ENCODE assay signal across 8 mouse cellular contexts in the genomic region with DNA sequence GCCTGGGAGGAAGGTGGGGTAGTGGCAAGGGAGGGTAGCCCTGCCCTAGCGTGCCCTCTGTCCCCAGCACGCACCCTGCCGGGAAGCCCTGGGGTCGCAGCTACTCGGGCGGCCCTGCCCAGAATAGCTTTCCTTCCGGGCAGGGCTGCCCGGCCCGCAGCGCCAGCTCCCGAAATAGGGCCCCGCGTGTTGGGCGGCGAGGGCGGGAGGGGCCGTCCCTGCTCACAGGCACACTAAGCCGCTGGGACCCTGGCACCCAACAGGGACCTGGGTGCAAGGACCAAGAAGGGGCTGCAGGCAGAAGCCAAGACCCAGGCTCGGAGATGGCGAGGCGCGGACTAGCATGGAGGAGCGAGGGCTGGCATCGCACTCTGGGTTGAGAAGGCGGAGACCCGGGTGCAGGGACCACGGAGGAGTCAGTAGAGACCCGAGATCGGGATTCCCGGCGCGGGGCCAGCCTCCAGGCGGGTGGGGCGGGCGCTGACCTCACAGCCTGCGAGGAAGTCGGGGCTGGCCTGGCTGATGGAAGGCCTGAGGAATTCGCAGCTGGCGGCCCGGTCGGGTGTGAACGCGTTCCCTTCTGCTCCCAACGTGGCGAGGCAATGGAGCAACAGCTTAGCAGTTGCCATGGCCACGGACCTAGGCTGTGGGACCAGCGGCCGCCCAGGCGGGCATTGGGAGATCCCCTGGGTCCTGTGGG. TPM values are rescaled to one million over a fixed set of nuclear protein-coding genes. Genes with fewer than 3 reads are reported as not detected.
A peak's percentile ranks its signal among the peaks of the same experiment; 100 is the strongest.
DNase-seq lines count a peak whose midpoint lies in the region; ATAC-seq and TF ChIP-seq lines count a peak whose summit lies in the region.

No protein-coding gene starts in this region.

- peak; percentile 85 for ATAC-seq in heart, embryonic 15.5 days (replicated peaks; ENCODE audit: insufficient number of reproducible peaks, insufficient read depth, low FRiP score, low read depth)
- peak; percentile 82 for ATAC-seq in kidney, postnatal 0 days (replicated peaks; ENCODE audit: low FRiP score, low read depth)

- no peaks in the 10 kb centered on the region for H3K36me3 ChIP-seq in heart, embryonic 15.5 days
- no peaks in the 10 kb centered on the region for H3K36me3 ChIP-seq in kidney, postnatal 0 days (ENCODE audit: insufficient read depth, low read length)

- H3K9me3 ChIP-seq in heart, embryonic 15.5 days (replicated peaks) = no peaks in the 10 kb centered on the region
- no peaks in the 10 kb centered on the region for H3K9me3 ChIP-seq in kidney, postnatal 0 days (replicated peaks; ENCODE audit: low read length)

- H3K9ac ChIP-seq in heart, embryonic 15.5 days = peak overlapping the region; percentile 45
- peak overlapping the region; percentile 43 for H3K9ac ChIP-seq in kidney, postnatal 0 days (ENCODE audit: low read depth, low read length)

- peak overlapping the region; percentile 78 for H3K4me2 ChIP-seq in heart, embryonic 15.5 days
- peak overlapping the region; percentile 55 for H3K4me2 ChIP-seq in kidney, postnatal 0 days (ENCODE audit: low read length)

- H3K27ac ChIP-seq in embryonic fibroblast, embryonic 13.5 days (ENCODE audit: insufficient read depth, low read length) = peak overlapping the region; percentile 66
- peak overlapping the region; percentile 69 for H3K27ac ChIP-seq in heart, embryonic 15.5 days
- peak overlapping the region; percentile 63 for H3K27ac ChIP-seq in kidney, postnatal 0 days

- peak overlapping the region; percentile 9; the same call in 1 of the 2 replicates for H3K4me3 ChIP-seq in embryonic fibroblast, embryonic 13.5 days (ENCODE audit: insufficient read depth, low read length)
- H3K4me3 ChIP-seq in heart, embryonic 15.5 days = peak overlapping the region; percentile 41
- peak overlapping the region; percentile 11 for H3K4me3 ChIP-seq in kidney, postnatal 0 days (replicated peaks; ENCODE audit: low read depth, low read length)

- DNase-seq in spleen, adult 18-20 months = peak; percentile 41 to 55
- no peak for DNase-seq in spleen, postnatal 10 days (ENCODE audit: low spot score in 2 of 2)
- DNase-seq in kidney, postnatal 0 days (ENCODE audit: low spot score) = peak; percentile 95
- peak; percentile 91 for DNase-seq in lung, postnatal 36 days
- peak; percentile 96 for DNase-seq in skeletal muscle tissue, adult 2 months (ENCODE audit: low read depth, low spot score)
- no peak for DNase-seq in layer of hippocampus, postnatal 25 days (ENCODE audit: extremely low spot score in 1 of 2, low spot score in 1 of 2)

- H3K27me3 ChIP-seq in heart, embryonic 15.5 days = no peaks in the 10 kb centered on the region
- H3K27me3 ChIP-seq in kidney, postnatal 0 days (ENCODE audit: insufficient read depth, low read length) = no peaks in the 10 kb centered on the region

- TF ChIP-seq CTCF in embryonic fibroblast, embryonic 13.5 days (IDR thresholded peaks at IDR 0.05; ENCODE audit: borderline replicate concordance, insufficient read depth, low read length) = 0 out of 2 replicates have a peak, but pooled peaks have one; percentile 20
- peak; percentile 21; the same call in 1 of the 2 replicates for TF ChIP-seq CTCF in kidney, postnatal 0 days (IDR thresholded peaks at IDR 0.05; ENCODE audit: low read depth)

- TF ChIP-seq POLR2A in embryonic fibroblast, embryonic 13.5 days (IDR thresholded peaks at IDR 0.05; ENCODE audit: low read depth, low read length) = peak; percentile 44; the same call in 1 of the 2 replicates

- WGBS in heart, embryonic 15.5 days = 3% methylated on average over 49 of the region's 49 CpGs
- WGBS in kidney, postnatal 0 days = 1% methylated on average over 49 of the region's 49 CpGs

- H3K4me1 ChIP-seq in embryonic fibroblast, embryonic 13.5 days (ENCODE audit: control insufficient read depth, insufficient read depth, low read length) = peaks cover 7% of the 10 kb centered on the region; the same call in 1 of the 2 replicates
- H3K4me1 ChIP-seq in heart, embryonic 15.5 days (replicated peaks) = peaks cover 29% of the 10 kb centered on the region
- H3K4me1 ChIP-seq in kidney, postnatal 0 days (replicated peaks; ENCODE audit: insufficient read depth, low read length) = peaks cover 19% of the 10 kb centered on the region

RNA-seq across cellular contexts. Expression of a gene that starts 20.3 kb away (rescaled TPM):
- 15.2 and 31.9 TPM in 2 replicates for polyA plus RNA-seq in embryonic fibroblast, embryonic 13.5 days (2011; ENCODE audit: insufficient read length, low read depth, missing spikeins)
- 6.7 and 10.9 TPM in 2 replicates for polyA plus RNA-seq in heart, embryonic 15.5 days (2015; fragmentation: Nextera tagmentation; extraction: Ambion mirVana)
- polyA plus RNA-seq in kidney, postnatal 0 days (2015; fragmentation: Nextera tagmentation; extraction: Ambion mirVana) = 11.7 and 14.4 TPM in 2 replicates
- total RNA-seq in layer of hippocampus, postnatal 25 days (2021) = 1 to 10 TPM; 1.3 to 1.8 TPM

RNA-seq across cellular contexts. Expression of a gene that starts 36.5 kb away (rescaled TPM):
- polyA plus RNA-seq in embryonic fibroblast, embryonic 13.5 days (2011; ENCODE audit: insufficient read length, low read depth, missing spikeins) = 29.5 and 33.4 TPM in 2 replicates
- polyA plus RNA-seq in heart, embryonic 15.5 days (2015; fragmentation: Nextera tagmentation; extraction: Ambion mirVana) = 21.9 and 26.8 TPM in 2 replicates
- 29.6 and 32.0 TPM in 2 replicates for polyA plus RNA-seq in kidney, postnatal 0 days (2015; fragmentation: Nextera tagmentation; extraction: Ambion mirVana)
- total RNA-seq in layer of hippocampus, postnatal 25 days (2021) = 10 to 100 TPM; 74.2 to 75.9 TPM

Comparison
In these comparisons a context has a peak if more than half of its experiments do, and no peak if none do; other contexts are left out.
1. DNase-seq: peak in spleen, adult 18-20 months (2 of 2), kidney, postnatal 0 days (single experiment), lung, postnatal 36 days (single experiment) and skeletal muscle tissue, adult 2 months (single experiment); none in spleen, postnatal 10 days (0 of 2) and layer of hippocampus, postnatal 25 days (0 of 2).
2. Peak in every context shown above with its lines, with median percentiles within 50 percentile points of each other: H3K27ac ChIP-seq and H3K4me3 ChIP-seq.